Mouse (Mus musculus) liver, embryonic 16.5 days (tissue): ENCODE data around the gene Rspo4. TPM values are rescaled to one million over a fixed set of nuclear protein-coding genes. Genes with fewer than 3 reads are reported as not detected.

ENCODE experiments used
- ATAC-seq: fragments of 200-750 bp; cut with Nextera tagmentation; 2 replicates; pipeline ENCODE4 v1.8.0; 2017; ENCODE audit warnings: low read depth, mild to moderate bottlenecking, moderate number of reproducible peaks, moderate library complexity
- H3K27ac ChIP-seq: fragments of 300-500 bp; sonication (generic); 2 replicates; pipeline ENCODE4 v1.5.1; 2014; ENCODE audit warnings: mild to moderate bottlenecking, low read length
- H3K27me3 ChIP-seq: fragments of 300-500 bp; sonication (generic); 2 replicates; pipeline ENCODE4 v1.6.1; 2014; ENCODE audit warnings: low read depth, low read length, mixed read lengths; ENCODE audit not compliant: control insufficient read depth, insufficient read depth
- H3K36me3 ChIP-seq: fragments of 300-500 bp; sonication (generic); 2 replicates; pipeline ENCODE4 v1.6.1; 2014; ENCODE audit warnings: mild to moderate bottlenecking; ENCODE audit not compliant: control insufficient read depth, insufficient read depth
- H3K4me1 ChIP-seq: fragments of 300-500 bp; sonication (generic); 2 replicates; pipeline ENCODE4 v1.6.1; 2014; ENCODE audit warnings: low read depth, low read length, mixed read lengths; ENCODE audit not compliant: control insufficient read depth
- H3K4me2 ChIP-seq: fragments of 300-500 bp; sonication (generic); 2 replicates; pipeline ENCODE4 v1.6.1; 2014; ENCODE audit warnings: low read depth, low read length, mixed read lengths
- H3K4me3 ChIP-seq: fragments of 300-500 bp; sonication (generic); 2 replicates; pipeline ENCODE4 v1.5.1; 2014; ENCODE audit warnings: low read depth, mild to moderate bottlenecking, low read length
- H3K9ac ChIP-seq: fragments of 300-500 bp; sonication (generic); 2 replicates; pipeline ENCODE4 v1.6.1; 2014; ENCODE audit warnings: low read depth, low read length
- H3K9me3 ChIP-seq: fragments of 300-500 bp; sonication (generic); replicated peaks from 2 replicates; pipeline ENCODE4 v1.6.1; 2016; ENCODE audit warnings: low read length; ENCODE audit not compliant: control insufficient read depth
- WGBS: fragments of 180-500 bp; shearing (Covaris S2); extraction: QIAGEN DNeasy Blood & Tissue Kit; methylation state at CpG from one replicate; pipeline ENCODE4 v1.1.7; 2014; ENCODE audit not compliant: insufficient replicate concordance; 5-methylcytosine and 5-hydroxymethylcytosine counted together
- polyA plus RNA-seq: library from polyadenylated mRNA; unstranded; fragments of >200 nt; fragmentation: Nextera tagmentation; extraction: Ambion mirVana; gene quantifications from 2 replicates; pipeline ENCODE4 v1.2.1, GENCODE M21; 2015

Gene Rspo4
- polyA plus RNA-seq, 1 experiment from 2014 or later: 0.09 TPM

GRCm38 (mm10) chr2:151879760-151880159 lies 37.0 kb downstream of the Rspo4 start:
- Histone ChIP-seq H3K9ac (no peak overlapping the region), H3K4me1 (no peaks in the 10 kb centered on the region), H3K4me3 (no peak overlapping the region), H3K27ac (no peak overlapping the region), H3K9me3 (no peaks in the 10 kb centered on the region), H3K27me3 (no peaks in the 10 kb centered on the region; the same call in 1 of the 2 replicates), H3K36me3 (no peaks in the 10 kb centered on the region), H3K4me2 (no peak overlapping the region)
- ATAC-seq: no peak
- 44% methylated on average over 2 of the region's 2 CpGs for WGBS

GRCm38 (mm10) chr2:151891031-151891430 lies 48.3 kb downstream of the Rspo4 start:
- no peak overlapping the region for H3K4me2 ChIP-seq
- no peaks in the 10 kb centered on the region for H3K9me3 ChIP-seq
- H3K27me3 ChIP-seq: no peaks in the 10 kb centered on the region
- ATAC-seq: no peak
- no peak overlapping the region for H3K27ac ChIP-seq
- H3K4me3 ChIP-seq: no peak overlapping the region
- no peaks in the 10 kb centered on the region for H3K4me1 ChIP-seq
- no peak overlapping the region for H3K9ac ChIP-seq
- no peaks in the 10 kb centered on the region for H3K36me3 ChIP-seq
- 43% methylated on average over 6 of the region's 6 CpGs for WGBS

GRCm38 (mm10) chr2:151893122-151893774 lies 50.5 kb downstream of the Rspo4 start:
- Histone ChIP-seq H3K36me3 (no peaks in the 10 kb centered on the region), H3K4me2 (no peak overlapping the region), H3K9me3 (no peaks in the 10 kb centered on the region), H3K9ac (no peak overlapping the region), H3K4me3 (no peak overlapping the region), H3K27me3 (no peaks in the 10 kb centered on the region), H3K27ac (no peak overlapping the region), H3K4me1 (no peaks in the 10 kb centered on the region)
- 36% methylated on average over 15 of the region's 15 CpGs for WGBS
- ATAC-seq: no peak

- no peak overlapping the region for H3K27ac ChIP-seq
- H3K36me3 ChIP-seq: no peaks in the 10 kb centered on the region
- no peaks in the 10 kb centered on the region for H3K4me1 ChIP-seq
- no peaks in the 10 kb centered on the region for H3K27me3 ChIP-seq
- no peak for ATAC-seq
- no peak overlapping the region for H3K4me3 ChIP-seq
- H3K4me2 ChIP-seq: no peak overlapping the region
- no peak overlapping the region for H3K9ac ChIP-seq
- no peaks in the 10 kb centered on the region for H3K9me3 ChIP-seq
- whole genome bisulfite sequencing: 59% methylated on average over 8 of the region's 8 CpGs
These were observed 51.7 kb downstream of the Rspo4 start for GRCm38 (mm10) chr2:151894209-151894980.

GRCm38 (mm10) chr2:151895911-151896310 lies 53.2 kb downstream of the Rspo4 start:
- 67% methylated on average over 5 of the region's 5 CpGs for WGBS
- no peaks in the 10 kb centered on the region for H3K9me3 ChIP-seq
- no peak overlapping the region for H3K4me2 ChIP-seq
- no peak overlapping the region for H3K9ac ChIP-seq
- ATAC-seq: no peak
- no peak overlapping the region for H3K4me3 ChIP-seq
- no peaks in the 10 kb centered on the region for H3K27me3 ChIP-seq
- H3K36me3 ChIP-seq: no peaks in the 10 kb centered on the region
- no peaks in the 10 kb centered on the region for H3K4me1 ChIP-seq
- H3K27ac ChIP-seq: no peak overlapping the region

- Histone ChIP-seq H3K9ac (no peak overlapping the region), H3K9me3 (no peaks in the 10 kb centered on the region), H3K4me3 (no peak overlapping the region), H3K4me1 (no peaks in the 10 kb centered on the region), H3K27me3 (no peaks in the 10 kb centered on the region), H3K36me3 (no peaks in the 10 kb centered on the region), H3K4me2 (no peak overlapping the region), H3K27ac (no peak overlapping the region)
- 52% methylated on average over 1 of the region's 1 CpGs for WGBS
- no peak for ATAC-seq
These were observed 55.4 kb downstream of the Rspo4 start for GRCm38 (mm10) chr2:151898106-151898505.

GRCm38 (mm10) chr2:151900845-151901244 lies 58.1 kb downstream of the Rspo4 start:
- H3K4me3 ChIP-seq: no peak overlapping the region
- ATAC-seq: no peak
- WGBS: 41% methylated on average over 4 of the region's 4 CpGs
- H3K27ac ChIP-seq: no peak overlapping the region
- no peaks in the 10 kb centered on the region for H3K4me1 ChIP-seq
- H3K4me2 ChIP-seq: no peak overlapping the region
- no peaks in the 10 kb centered on the region for H3K27me3 ChIP-seq
- no peaks in the 10 kb centered on the region for H3K36me3 ChIP-seq
- H3K9me3 ChIP-seq: no peaks in the 10 kb centered on the region
- no peak overlapping the region for H3K9ac ChIP-seq

- no peaks in the 10 kb centered on the region for H3K4me1 ChIP-seq
- no peak overlapping the region for H3K27ac ChIP-seq
- no peaks in the 10 kb centered on the region for H3K36me3 ChIP-seq
- H3K4me3 ChIP-seq: no peak overlapping the region
- H3K9me3 ChIP-seq: no peaks in the 10 kb centered on the region
- no peaks in the 10 kb centered on the region for H3K27me3 ChIP-seq
- no peak overlapping the region for H3K4me2 ChIP-seq
- H3K9ac ChIP-seq: no peak overlapping the region
- 61% methylated on average over 6 of the region's 6 CpGs for WGBS
- no peak for ATAC-seq
These were observed 60.5 kb downstream of the Rspo4 start for GRCm38 (mm10) chr2:151903267-151903666.

- Histone ChIP-seq H3K27me3 (no peaks in the 10 kb centered on the region), H3K4me2 (no peak overlapping the region), H3K36me3 (no peaks in the 10 kb centered on the region), H3K9me3 (no peaks in the 10 kb centered on the region), H3K4me3 (no peak overlapping the region), H3K9ac (no peak overlapping the region), H3K27ac (no peak overlapping the region), H3K4me1 (no peaks in the 10 kb centered on the region)
- no peak for ATAC-seq
- 57% methylated on average over 4 of the region's 4 CpGs for WGBS
These were observed 61.2 kb downstream of the Rspo4 start for GRCm38 (mm10) chr2:151903933-151904332.
